Mouse (Mus musculus) lung, postnatal 0 days (tissue): ENCODE measurements around the gene Olfr525.

Experiments
- CTCF ChIP-seq: IDR thresholded peaks from 2 replicates; pipeline ENCODE4 v1.5.1; 2016; ENCODE audit warnings: antibody characterized with exemption, mild to moderate bottlenecking
- EP300 ChIP-seq: IDR thresholded peaks from 2 replicates; pipeline ENCODE4 v1.6.1; 2016; ENCODE audit warnings: antibody characterized with exemption, mild to moderate bottlenecking, control low read depth

- TF ChIP-seq CTCF (no peak), EP300 (no peak)
These were observed 40.9 kb downstream of the Olfr525 start, which contains the start of gene Olfr60 for GRCm38 (mm10) chr7:140361571-140361970.
